Mouse (Mus musculus) adrenal gland (tissue): ENCODE results near the gene Sufu.

ENCODE experiments used
- intact Hi-C: fragments of 180-260 bp; cut with DNase I; formaldehyde crosslinking; loops from one replicate; pipeline ENCODE4 v1.15.1; 2025

Sufu gene

GRCm38 (mm10) chr19:46456018-46456735, 59.5 kb downstream of the Sufu start:
- intact Hi-C loops: no loop called here

GRCm38 (mm10) chr19:46457798-46458197, 61.1 kb downstream of the Sufu start:
- intact Hi-C loops: no loop called here

- intact Hi-C loops: no loop called here
Measured at GRCm38 (mm10) chr19:46459256-46459655, 62.6 kb downstream of the Sufu start.

- intact Hi-C loops: no loop called here
Measured at GRCm38 (mm10) chr19:46459889-46460288, 63.2 kb downstream of the Sufu start.

GRCm38 (mm10) chr19:46462574-46462973, 65.9 kb downstream of the Sufu start:
- intact Hi-C loops: no loop called here

GRCm38 (mm10) chr19:46463446-46463845, 66.8 kb downstream of the Sufu start:
- intact Hi-C loops: no loop called here

- intact Hi-C loops: no loop called here
Measured at GRCm38 (mm10) chr19:46466160-46466559, 69.5 kb downstream of the Sufu start.

GRCm38 (mm10) chr19:46467051-46467503, 70.4 kb downstream of the Sufu start:
- intact Hi-C loops: no loop called here

- intact Hi-C loops: no loop called here
Measured at GRCm38 (mm10) chr19:46470364-46471240, 73.9 kb downstream of the Sufu start.

GRCm38 (mm10) chr19:46471324-46472093, 74.8 kb downstream of the Sufu start:
- intact Hi-C loops: no loop called here

GRCm38 (mm10) chr19:46477432-46477845, 80.7 kb downstream of the Sufu start:
- intact Hi-C loops: no loop called here

- intact Hi-C loops: no loop called here
Measured at GRCm38 (mm10) chr19:46478242-46478641, 81.5 kb downstream of the Sufu start.

GRCm38 (mm10) chr19:46478826-46479225, 82.1 kb downstream of the Sufu start:
- intact Hi-C loops: no loop called here

GRCm38 (mm10) chr19:46479306-46480075, 82.8 kb downstream of the Sufu start:
- intact Hi-C loops: no loop called here

- intact Hi-C loops: no loop called here
Measured at GRCm38 (mm10) chr19:46480624-46481345, 84.1 kb downstream of the Sufu start.

GRCm38 (mm10) chr19:46481352-46481751, 84.7 kb downstream of the Sufu start:
- intact Hi-C loops: no loop called here

GRCm38 (mm10) chr19:46481756-46482155, 85.1 kb downstream of the Sufu start:
- intact Hi-C loops: no loop called here

- intact Hi-C loops: no loop called here
Measured at GRCm38 (mm10) chr19:46482896-46483516, 86.3 kb downstream of the Sufu start.

GRCm38 (mm10) chr19:46483701-46484328, 87.1 kb downstream of the Sufu start:
- intact Hi-C loops: no loop called here
